Mouse (Mus musculus): ENCODE measurements around the gene Morn5. TPM values are rescaled to one million over a fixed set of nuclear protein-coding genes. Genes with fewer than 3 reads are reported as not detected.
A peak's percentile ranks its signal among the peaks of the same experiment; 100 is the strongest.

The Morn5 gene
- polyA plus RNA-seq, 1 experiment from 2014 or later = 3.6 TPM

DNA sequence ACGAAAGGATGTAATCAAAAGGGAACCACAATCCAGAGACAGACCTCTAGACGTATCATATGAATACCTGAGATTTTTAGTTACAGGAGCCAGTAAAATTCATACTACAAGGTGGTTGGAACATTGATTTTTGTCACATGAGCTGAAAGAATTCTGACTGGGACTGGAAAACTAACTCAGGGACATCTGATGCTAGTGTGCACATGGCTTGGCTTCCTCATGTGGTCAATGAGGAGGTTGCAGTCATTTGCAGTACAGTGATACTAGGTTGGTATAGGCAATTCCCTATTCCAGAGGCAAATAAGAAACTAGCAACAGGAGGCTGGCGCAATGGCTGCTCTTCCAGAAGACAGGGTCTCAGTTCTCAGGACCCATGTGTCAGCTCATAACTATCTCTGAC, 63.4 kb downstream of the Morn5 start:
- WGBS = 69% methylated on average over 3 of the region's 3 CpGs
- no peak for ATAC-seq (ENCODE audit: borderline replicate concordance, extremely low read depth, low FRiP score, low TSS enrichment)
- H3K4me3 ChIP-seq = no peak overlapping the region
- H3K27ac ChIP-seq = no peak overlapping the region
- no peaks in the 10 kb centered on the region for H3K4me1 ChIP-seq
- no peak overlapping the region for H3K9ac ChIP-seq
- H3K4me2 ChIP-seq = no peak overlapping the region
- peaks cover 35% of the 10 kb centered on the region for H3K27me3 ChIP-seq
- peaks cover 21% of the 10 kb centered on the region for H3K36me3 ChIP-seq
- no peaks in the 10 kb centered on the region for H3K9me3 ChIP-seq

DNA sequence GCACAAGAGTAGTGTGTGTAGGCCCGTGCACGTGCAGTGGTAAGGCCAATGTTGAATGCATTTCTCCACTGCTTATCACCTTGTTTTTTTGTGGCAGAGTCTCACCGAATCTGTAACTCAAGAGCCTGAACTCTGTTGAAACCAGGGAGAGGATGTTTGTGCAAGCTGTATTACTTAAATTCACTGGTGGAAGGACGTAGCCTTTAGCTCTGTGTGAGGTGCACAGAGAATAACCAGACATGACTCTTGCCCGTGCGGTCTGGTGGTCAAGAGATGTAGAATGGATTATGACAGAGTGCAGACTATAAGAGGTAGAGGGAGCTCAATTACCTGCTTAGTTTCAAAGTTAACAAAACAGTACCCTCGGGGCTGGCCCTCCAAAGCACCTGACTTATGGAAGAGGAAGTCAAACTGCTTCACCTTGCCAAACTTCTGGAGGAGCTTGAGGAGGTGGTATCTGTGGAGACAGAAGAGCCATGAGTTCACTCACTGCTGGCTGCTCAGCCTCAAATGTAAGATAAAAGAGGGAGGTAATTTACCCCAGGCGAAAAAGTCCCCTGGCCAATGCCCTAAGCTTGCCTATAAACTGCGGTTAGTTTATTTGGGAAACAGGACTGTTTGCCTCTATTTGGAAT, 77.7 kb downstream of the Morn5 start:
- H3K27me3 ChIP-seq = no peaks in the 10 kb centered on the region
- H3K9ac ChIP-seq = no peak overlapping the region
- no peak overlapping the region for H3K27ac ChIP-seq
- no peak overlapping the region for H3K4me2 ChIP-seq
- peaks cover 4% of the 10 kb centered on the region; the same call in 1 of the 2 replicates for H3K4me1 ChIP-seq
- no peak for ATAC-seq (ENCODE audit: borderline replicate concordance, extremely low read depth, low FRiP score, low TSS enrichment)
- H3K4me3 ChIP-seq = no peak overlapping the region
- 88% methylated on average over 9 of the region's 9 CpGs for WGBS
- peaks cover 70% of the 10 kb centered on the region for H3K36me3 ChIP-seq
- no peaks in the 10 kb centered on the region for H3K9me3 ChIP-seq

DNA sequence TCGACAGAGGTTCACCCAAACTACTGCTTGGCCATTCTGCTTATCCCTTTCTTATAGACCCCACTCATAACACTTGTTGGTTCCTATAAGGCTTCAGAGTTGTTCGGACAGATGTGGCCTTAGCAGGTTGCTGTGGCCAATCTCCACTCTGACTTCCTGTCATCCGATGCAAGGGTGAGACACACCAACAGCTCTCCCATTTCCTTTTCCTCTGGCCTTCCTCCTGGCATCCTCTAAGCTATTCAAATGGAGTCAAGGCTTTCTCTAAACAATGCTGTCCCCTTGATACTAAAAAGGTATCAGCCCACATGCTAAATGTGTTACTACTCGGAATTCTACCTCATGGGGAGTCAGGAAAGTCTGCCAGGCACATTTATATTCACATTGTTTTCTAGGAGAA, 78.7 kb downstream of the Morn5 start:
- peak overlapping the region; percentile 70 for H3K27ac ChIP-seq
- no peak for ATAC-seq (ENCODE audit: borderline replicate concordance, extremely low read depth, low FRiP score, low TSS enrichment)
- peaks cover 71% of the 10 kb centered on the region for H3K36me3 ChIP-seq
- no peak overlapping the region for H3K4me3 ChIP-seq
- H3K9me3 ChIP-seq = no peaks in the 10 kb centered on the region
- H3K9ac ChIP-seq = no peak overlapping the region
- peaks cover 4% of the 10 kb centered on the region; the same call in 1 of the 2 replicates for H3K4me1 ChIP-seq
- WGBS = 62% methylated on average over 4 of the region's 4 CpGs
- H3K4me2 ChIP-seq = no peak overlapping the region
- H3K27me3 ChIP-seq = no peaks in the 10 kb centered on the region

DNA sequence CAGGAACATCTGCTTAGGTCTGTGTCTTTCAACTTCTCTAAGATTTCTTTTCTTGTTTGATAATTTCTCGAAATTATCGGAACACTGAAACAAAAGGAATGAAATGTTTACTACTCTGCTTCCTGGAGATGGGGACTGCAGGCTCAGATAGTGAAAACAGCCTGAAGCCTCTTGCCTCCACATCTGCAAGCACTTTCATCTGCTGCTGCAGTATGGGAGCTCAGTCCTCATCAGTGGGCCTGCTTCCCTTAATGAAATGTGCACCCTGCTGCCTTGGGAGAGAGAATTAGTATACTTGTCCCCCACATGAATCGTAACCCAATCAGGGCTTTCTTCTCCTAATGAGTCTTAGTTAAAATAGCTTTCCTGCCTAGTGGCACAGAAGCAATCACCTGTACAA, 79.8 kb downstream of the Morn5 start:
- Histone ChIP-seq H3K4me2 (no peak overlapping the region), H3K9ac (no peak overlapping the region), H3K9me3 (no peaks in the 10 kb centered on the region), H3K4me3 (no peak overlapping the region), H3K4me1 (peaks cover 4% of the 10 kb centered on the region; the same call in 1 of the 2 replicates), H3K27me3 (no peaks in the 10 kb centered on the region), H3K27ac (peak overlapping the region; percentile 60; the same call in 1 of the 2 replicates), H3K36me3 (peaks cover 72% of the 10 kb centered on the region)
- 74% methylated on average over 3 of the region's 3 CpGs for WGBS
- ATAC-seq (ENCODE audit: borderline replicate concordance, extremely low read depth, low FRiP score, low TSS enrichment) = no peak

Other genes starting within 250 kb of the Morn5 start
- 0.77 and 0.86 TPM in 2 replicates for gene Ttll11, start 69.5 kb upstream of the Morn5 start, polyA plus RNA-seq (2015; fragmentation: Nextera tagmentation; extraction: Ambion mirVana)
- gene Ndufa8, start 52 bp upstream of the Morn5 start, polyA plus RNA-seq (2015; fragmentation: Nextera tagmentation; extraction: Ambion mirVana) = 256 and 268 TPM in 2 replicates
- 6.4 and 8.1 TPM in 2 replicates for gene Lhx6, start 56.0 kb downstream of the Morn5 start, polyA plus RNA-seq (2015; fragmentation: Nextera tagmentation; extraction: Ambion mirVana)
- gene Mrrf, start 86.9 kb downstream of the Morn5 start, polyA plus RNA-seq (2015; fragmentation: Nextera tagmentation; extraction: Ambion mirVana) = 31.1 and 32.4 TPM in 2 replicates
- gene Rbm18, start 87.3 kb downstream of the Morn5 start, polyA plus RNA-seq (2015; fragmentation: Nextera tagmentation; extraction: Ambion mirVana) = 70.5 and 73.5 TPM in 2 replicates
- gene Ptgs1, start 181.0 kb downstream of the Morn5 start, polyA plus RNA-seq (2015; fragmentation: Nextera tagmentation; extraction: Ambion mirVana) = 48.9 and 54.9 TPM in 2 replicates

Measured in lung, embryonic 15.5 days (tissue).